Mouse (Mus musculus) forelimb bud, embryonic 11.5 days (tissue): Measurements from ENCODE around the gene Cct3.
"Not testable (repeated sequence)": the region's sequence is repeated elsewhere in the genome, so short reads cannot be mapped to it uniquely, and the experiment has no call there.

Experiments used
- DNase-seq: peaks from one replicate; pipeline ENCODE4 v3.0.0-alpha.2; 2012; ENCODE audit warnings: low read depth, low spot score

The Cct3 gene

GRCm38 (mm10) chr3:88296561-88297318 lies at the start of gene Cct3, which contains the start of gene Tsacc:
Cct3 (plus strand) TSS chr3:88297116.
Tsacc (minus strand) TSS chr3:88296999.
- DNase-seq = peak; percentile 99

GRCm38 (mm10) chr3:88247666-88248065 lies 49.2 kb upstream of the Cct3 start:
- no peak for DNase-seq

GRCm38 (mm10) chr3:88248406-88248805 lies 48.5 kb upstream of the Cct3 start:
- no peak for DNase-seq

DNA sequence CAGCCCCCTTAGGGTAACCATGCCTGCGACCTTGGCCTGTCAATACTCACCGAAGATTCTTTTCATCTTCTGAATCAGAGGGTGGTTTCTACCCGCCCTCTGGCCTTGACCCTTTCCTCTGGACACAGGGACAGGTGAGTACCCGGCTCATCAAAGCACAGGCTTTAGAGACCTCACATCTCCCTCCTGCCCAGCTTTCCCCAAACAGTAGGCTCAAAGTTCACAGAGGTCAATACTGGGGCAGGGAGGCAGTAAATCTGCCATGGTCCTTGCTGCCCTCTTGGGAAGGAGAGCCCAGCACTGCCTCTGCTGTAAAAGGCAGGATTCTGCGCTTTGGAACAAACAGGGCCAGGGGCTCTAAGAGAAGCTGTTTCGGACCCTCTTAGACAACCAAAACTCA lies 44.2 kb upstream of the Cct3 start:
- DNase-seq = no peak

DNA sequence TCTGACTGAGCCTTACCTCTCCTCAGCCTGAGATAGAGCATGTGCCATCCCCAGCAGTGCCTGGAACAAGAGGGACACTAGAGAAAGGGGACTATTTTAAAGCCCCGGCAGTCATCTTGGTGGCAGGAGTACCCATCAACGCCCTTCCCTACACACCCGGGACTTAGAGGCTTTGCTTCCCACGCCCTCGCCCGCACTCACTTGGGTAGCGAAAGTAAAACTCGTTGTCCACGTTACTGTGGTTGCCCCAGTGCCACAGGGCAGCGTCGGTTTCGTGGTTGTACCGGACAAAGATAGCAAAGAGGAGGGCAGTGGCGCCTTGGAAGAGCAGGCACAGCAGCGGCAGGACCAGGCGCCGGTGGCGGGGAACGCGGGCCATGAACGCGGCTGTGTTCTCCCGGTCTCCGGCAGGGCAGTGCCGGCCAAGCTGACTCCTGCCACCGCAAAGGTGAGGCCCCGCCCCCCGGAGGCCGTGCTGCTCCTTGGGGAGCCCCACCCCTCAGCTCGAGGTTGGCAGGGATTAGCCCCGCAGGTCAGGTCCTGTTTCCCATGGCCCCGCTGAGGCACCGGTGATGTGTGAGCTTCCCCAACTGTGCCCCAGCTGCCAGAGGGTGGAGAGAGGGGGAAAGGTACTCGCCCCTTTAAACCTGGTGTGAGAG lies 42.5 kb upstream of the Cct3 start, which contains the start of gene Rhbg:
TSS of gene Rhbg (minus strand) at position 442 of the 659 bp plus-strand sequence.
- DNase-seq = no peak

GRCm38 (mm10) chr3:88255950-88256349 lies 41.0 kb upstream of the Cct3 start:
- DNase-seq = no peak

- DNase-seq = no peak
Measured at GRCm38 (mm10) chr3:88256382-88256781, 40.5 kb upstream of the Cct3 start.

DNA sequence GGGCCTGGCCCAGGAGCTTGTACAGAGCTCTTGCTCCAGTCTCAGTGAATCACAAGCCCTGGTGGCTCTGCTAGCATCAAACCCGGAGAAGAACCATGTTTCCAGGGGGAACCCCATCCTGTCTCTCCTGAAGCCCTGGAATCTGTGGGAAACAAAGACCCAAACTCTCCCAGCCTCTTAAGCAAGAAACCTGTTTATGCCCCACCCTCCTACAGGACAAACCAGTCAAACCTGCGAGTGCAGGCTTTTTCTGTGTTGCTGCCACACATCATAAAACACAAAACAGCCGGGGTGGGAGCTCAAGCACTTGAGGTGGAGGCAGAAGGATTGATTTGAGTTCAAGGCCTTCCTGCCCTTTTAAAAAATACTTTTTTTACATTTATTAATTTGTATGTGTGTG lies 34.6 kb upstream of the Cct3 start:
- no peak for DNase-seq

DNA sequence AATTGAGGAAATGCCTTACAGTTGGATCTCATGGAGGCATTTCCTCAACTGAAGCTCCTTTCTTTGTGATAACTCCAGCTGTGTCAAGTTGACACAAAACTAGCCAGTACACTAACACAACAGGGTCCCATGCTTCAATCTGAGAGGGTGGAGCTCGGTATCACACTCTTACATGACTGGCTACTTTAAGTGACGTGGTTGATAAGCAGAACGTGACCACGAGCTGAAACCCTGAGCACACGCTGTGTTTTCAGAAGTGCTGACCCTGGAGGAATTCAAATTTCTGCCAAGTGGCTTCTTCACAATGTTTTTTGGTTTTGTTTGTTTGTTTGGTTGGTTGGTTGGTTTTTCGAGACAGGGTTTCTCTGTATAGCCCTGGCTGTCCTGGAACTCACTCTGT lies 28.9 kb upstream of the Cct3 start:
- not testable (repeated sequence) for DNase-seq

- no peak for DNase-seq
Measured at GRCm38 (mm10) chr3:88268991-88269390, 27.9 kb upstream of the Cct3 start.

- DNase-seq = not testable (repeated sequence)
Measured at GRCm38 (mm10) chr3:88271298-88271697, 25.6 kb upstream of the Cct3 start.

DNA sequence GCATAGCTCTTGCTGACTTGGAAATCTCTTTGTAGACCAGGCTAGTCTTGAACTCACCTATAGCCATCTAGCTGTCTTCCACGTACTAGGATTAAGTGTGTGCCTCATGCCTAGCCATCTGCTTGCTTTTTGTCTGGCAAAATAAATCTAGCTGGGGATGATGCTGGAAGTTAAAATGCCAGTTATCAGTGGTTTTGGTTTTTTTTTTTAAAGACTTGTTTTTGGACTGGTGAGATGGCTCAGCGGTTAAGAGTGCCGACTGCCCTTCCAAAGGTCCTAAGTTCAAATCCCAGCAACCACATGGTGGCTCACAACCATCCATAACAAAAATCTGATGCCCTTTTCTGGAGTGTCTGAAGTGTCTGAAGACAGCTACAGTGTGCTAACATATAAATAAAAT lies 25.1 kb upstream of the Cct3 start:
- DNase-seq = no peak

- DNase-seq = no peak
Measured at GRCm38 (mm10) chr3:88274002-88274401, 22.9 kb upstream of the Cct3 start.

DNA sequence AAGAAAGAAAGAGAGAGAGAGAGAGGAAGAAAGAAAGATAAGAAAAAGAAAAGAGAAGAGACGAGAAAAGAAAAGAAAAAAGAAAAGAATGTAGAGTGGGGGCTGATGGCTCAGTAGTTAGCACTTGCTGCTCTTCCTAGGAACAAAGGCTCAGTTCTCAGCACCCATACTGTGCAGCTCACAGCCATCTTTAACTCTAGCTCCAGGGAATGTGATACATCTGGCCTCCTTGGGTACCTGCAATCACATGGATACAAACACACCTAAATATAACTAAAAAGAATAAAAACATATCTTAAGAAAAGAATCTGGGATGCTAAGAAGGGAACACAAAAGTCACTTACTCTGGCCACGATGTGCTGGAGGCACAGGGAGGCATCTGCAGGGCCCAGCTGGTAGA lies 20.8 kb upstream of the Cct3 start:
- no peak for DNase-seq

GRCm38 (mm10) chr3:88276529-88277143 lies 20.3 kb upstream of the Cct3 start:
- no peak for DNase-seq

DNA sequence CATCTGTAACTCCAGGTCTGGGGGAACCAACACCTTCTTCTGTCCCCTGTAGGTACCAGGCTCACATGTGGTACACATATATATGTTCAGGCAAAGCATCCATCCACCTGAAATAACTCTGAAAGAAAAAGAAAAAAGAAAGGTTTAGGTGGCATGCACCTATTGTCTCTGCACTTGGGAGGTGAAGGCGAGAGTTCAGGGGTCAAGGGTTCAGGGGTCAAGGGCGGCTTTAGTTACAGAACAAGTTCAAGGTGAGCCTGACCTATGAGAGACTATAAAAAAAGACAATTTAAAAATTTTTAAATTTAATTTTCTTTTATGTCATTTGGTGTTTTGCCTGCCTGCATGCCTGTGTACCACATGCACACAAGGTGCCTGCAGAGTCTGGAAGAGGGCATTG lies 16.9 kb upstream of the Cct3 start:
- no peak for DNase-seq

GRCm38 (mm10) chr3:88281141-88281916 lies 15.6 kb upstream of the Cct3 start:
- DNase-seq = not testable (repeated sequence)

GRCm38 (mm10) chr3:88284815-88285564 lies 11.9 kb upstream of the Cct3 start:
- not testable (repeated sequence) for DNase-seq

DNA sequence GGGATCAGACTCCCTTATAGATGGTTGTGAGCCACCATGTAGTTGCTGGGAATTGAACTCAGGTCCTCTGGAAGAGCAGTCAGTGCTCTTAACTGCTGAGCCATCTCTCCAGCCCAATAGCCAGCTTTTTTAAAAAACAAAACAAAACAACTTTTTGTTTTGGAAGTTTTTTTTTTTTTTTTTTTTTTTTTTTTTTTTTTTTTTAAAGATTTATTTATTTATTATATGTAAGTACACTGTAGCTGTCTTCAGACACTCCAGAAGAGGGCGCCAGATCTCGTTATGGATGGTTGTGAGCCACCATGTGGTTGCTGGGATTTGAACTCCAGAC lies 11.4 kb upstream of the Cct3 start:
- DNase-seq = not testable (repeated sequence)

DNA sequence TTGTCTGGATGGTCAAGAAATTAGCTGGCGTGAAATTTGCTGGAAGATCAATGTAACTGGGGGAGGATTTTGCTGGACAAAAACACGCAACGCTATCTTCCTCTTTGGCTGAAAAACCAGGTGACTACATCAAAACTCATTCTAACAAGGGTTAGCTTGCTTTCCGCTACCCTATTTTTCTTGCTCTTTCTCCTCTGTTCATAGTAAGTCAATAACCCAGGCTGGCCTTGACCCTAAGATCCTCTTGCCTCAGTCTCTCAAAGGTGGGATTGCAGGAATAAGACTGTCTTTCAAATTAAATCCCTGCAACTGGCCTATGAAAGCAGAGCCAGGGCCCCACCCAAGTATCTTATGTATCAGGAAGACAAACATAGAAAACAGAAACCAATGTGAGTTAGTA lies 9.8 kb upstream of the Cct3 start, which contains the start of gene Gm38392:
TSS of gene Gm38392 (minus strand) at position 101 of the 400 bp plus-strand sequence.
- DNase-seq = no peak

- DNase-seq = not testable (repeated sequence)
Measured at GRCm38 (mm10) chr3:88288133-88288713, 8.7 kb upstream of the Cct3 start.
